Mouse (Mus musculus): ENCODE data around the gene Cd302. TPM values are rescaled to one million over a fixed set of nuclear protein-coding genes. Genes with fewer than 3 reads are reported as not detected.

The Cd302 gene
- 3.6 TPM in 1 of 2 replicates, not detected in the other for polyA plus RNA-seq (2012; ENCODE audit: insufficient read depth, low replicate concordance)

GRCm38 (mm10) chr2:60284467-60284821 is at the start of gene Cd302:
Cd302 (minus strand) TSS chr2:60284488.
- Histone ChIP-seq H3K4me1 (peaks cover 20% of the 10 kb centered on the region), H3K36me3 (replicated peaks; ENCODE audit: low read length) (no peaks in the 10 kb centered on the region), H3K4me3 (replicated peaks) (peak within 1 kb of the TSS; percentile 92), H3K27me3 (replicated peaks) (peaks cover 45% of the 10 kb centered on the region), H3K9me3 (peaks cover 19% of the 10 kb centered on the region)
- TF ChIP-seq GATA1 (IDR thresholded peaks at IDR 0.05; ENCODE audit: borderline replicate concordance, low read length) = no peak
- no peak for TF ChIP-seq FLI1 (IDR thresholded peaks at IDR 0.05; ENCODE audit: low read length)

- H3K4me3 ChIP-seq (replicated peaks) = no peak overlapping the region
- H3K27me3 ChIP-seq (replicated peaks) = no peaks in the 10 kb centered on the region
- no peaks in the 10 kb centered on the region for H3K36me3 ChIP-seq (replicated peaks; ENCODE audit: low read length)
- TF ChIP-seq FLI1 (IDR thresholded peaks at IDR 0.05; ENCODE audit: low read length) (no peak), GATA1 (IDR thresholded peaks at IDR 0.05; ENCODE audit: borderline replicate concordance, low read length) (no peak)
- H3K9me3 ChIP-seq = no peaks in the 10 kb centered on the region
- H3K4me1 ChIP-seq = no peaks in the 10 kb centered on the region
Observed at GRCm38 (mm10) chr2:60328641-60329040, 44.4 kb upstream of the Cd302 start.

- Histone ChIP-seq H3K9me3 (no peaks in the 10 kb centered on the region), H3K36me3 (replicated peaks; ENCODE audit: low read length) (no peaks in the 10 kb centered on the region), H3K4me1 (no peaks in the 10 kb centered on the region), H3K27me3 (replicated peaks) (no peaks in the 10 kb centered on the region), H3K4me3 (replicated peaks) (no peak overlapping the region)
- no peak for TF ChIP-seq GATA1 (IDR thresholded peaks at IDR 0.05; ENCODE audit: borderline replicate concordance, low read length)
- TF ChIP-seq FLI1 (IDR thresholded peaks at IDR 0.05; ENCODE audit: low read length) = no peak
Observed at GRCm38 (mm10) chr2:60327581-60327980, 43.3 kb upstream of the Cd302 start.

DNA sequence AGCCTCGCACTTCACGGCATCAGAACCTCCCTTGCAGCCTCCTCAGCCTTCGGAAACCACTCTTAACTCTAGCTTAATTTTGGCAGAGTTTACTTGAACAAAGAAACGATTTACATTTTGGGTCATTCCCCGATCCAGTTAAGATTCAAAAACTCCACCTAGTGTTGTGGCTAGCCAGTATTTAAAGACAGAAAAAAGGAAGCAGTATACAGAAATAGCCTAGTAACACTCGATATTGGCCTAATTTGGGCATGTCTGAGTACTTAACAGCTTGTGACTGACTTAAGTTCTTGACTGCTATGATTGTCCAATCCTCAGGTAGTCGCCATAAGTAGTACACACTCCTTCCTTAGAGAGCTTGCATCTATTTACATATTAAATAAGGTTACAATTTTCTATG is 42.7 kb upstream of the Cd302 start:
- H3K4me1 ChIP-seq = no peaks in the 10 kb centered on the region
- no peaks in the 10 kb centered on the region for H3K36me3 ChIP-seq (replicated peaks; ENCODE audit: low read length)
- H3K4me3 ChIP-seq (replicated peaks) = no peak overlapping the region
- no peak for TF ChIP-seq GATA1 (IDR thresholded peaks at IDR 0.05; ENCODE audit: borderline replicate concordance, low read length)
- no peak for TF ChIP-seq FLI1 (IDR thresholded peaks at IDR 0.05; ENCODE audit: low read length)
- H3K9me3 ChIP-seq = no peaks in the 10 kb centered on the region
- H3K27me3 ChIP-seq (replicated peaks) = no peaks in the 10 kb centered on the region

- no peak overlapping the region for H3K4me3 ChIP-seq (replicated peaks)
- H3K9me3 ChIP-seq = no peaks in the 10 kb centered on the region
- TF ChIP-seq GATA1 (IDR thresholded peaks at IDR 0.05; ENCODE audit: borderline replicate concordance, low read length) = no peak
- TF ChIP-seq FLI1 (IDR thresholded peaks at IDR 0.05; ENCODE audit: low read length) = no peak
- H3K4me1 ChIP-seq = no peaks in the 10 kb centered on the region
- H3K27me3 ChIP-seq (replicated peaks) = no peaks in the 10 kb centered on the region
- H3K36me3 ChIP-seq (replicated peaks; ENCODE audit: low read length) = no peaks in the 10 kb centered on the region
Observed at GRCm38 (mm10) chr2:60323411-60323810, 39.1 kb upstream of the Cd302 start.

- no peaks in the 10 kb centered on the region for H3K4me1 ChIP-seq
- H3K36me3 ChIP-seq (replicated peaks; ENCODE audit: low read length) = no peaks in the 10 kb centered on the region
- no peak overlapping the region for H3K4me3 ChIP-seq (replicated peaks)
- no peaks in the 10 kb centered on the region for H3K9me3 ChIP-seq
- no peaks in the 10 kb centered on the region for H3K27me3 ChIP-seq (replicated peaks)
- TF ChIP-seq FLI1 (IDR thresholded peaks at IDR 0.05; ENCODE audit: low read length) = no peak
- no peak for TF ChIP-seq GATA1 (IDR thresholded peaks at IDR 0.05; ENCODE audit: borderline replicate concordance, low read length)
Observed at GRCm38 (mm10) chr2:60322031-60322726, 37.9 kb upstream of the Cd302 start.

GRCm38 (mm10) chr2:60303796-60304195 is 19.5 kb upstream of the Cd302 start:
- Histone ChIP-seq H3K27me3 (replicated peaks) (no peaks in the 10 kb centered on the region), H3K9me3 (peaks cover 4% of the 10 kb centered on the region), H3K36me3 (replicated peaks; ENCODE audit: low read length) (no peaks in the 10 kb centered on the region), H3K4me1 (no peaks in the 10 kb centered on the region), H3K4me3 (replicated peaks) (no peak overlapping the region)
- TF ChIP-seq GATA1 (IDR thresholded peaks at IDR 0.05; ENCODE audit: borderline replicate concordance, low read length) (no peak), FLI1 (IDR thresholded peaks at IDR 0.05; ENCODE audit: low read length) (no peak)

DNA sequence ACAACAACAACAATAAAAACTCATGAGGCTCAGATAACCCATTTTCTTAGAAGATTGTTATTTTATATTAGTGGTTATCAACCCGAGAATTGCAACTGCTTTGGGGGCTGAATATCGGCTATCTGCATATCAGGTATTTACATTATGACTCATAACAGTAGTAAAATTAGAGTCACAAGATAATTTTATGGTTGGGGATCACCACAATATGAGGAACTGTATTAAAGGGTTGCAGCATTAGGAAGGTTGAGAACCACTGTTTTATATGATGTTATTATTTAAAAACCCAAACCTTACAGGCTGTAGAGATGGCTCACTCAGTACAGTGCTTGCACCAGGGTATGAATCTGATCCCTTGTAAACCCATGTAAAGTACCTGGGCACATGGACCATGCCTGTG is 15.0 kb upstream of the Cd302 start:
- Histone ChIP-seq H3K4me3 (replicated peaks) (no peak overlapping the region), H3K4me1 (0 out of 2 replicates have a peak, but pooled peaks cover 3% of the 10 kb centered on the region), H3K27me3 (replicated peaks) (no peaks in the 10 kb centered on the region), H3K36me3 (replicated peaks; ENCODE audit: low read length) (no peaks in the 10 kb centered on the region), H3K9me3 (peaks cover 16% of the 10 kb centered on the region)
- TF ChIP-seq FLI1 (IDR thresholded peaks at IDR 0.05; ENCODE audit: low read length) = no peak
- no peak for TF ChIP-seq GATA1 (IDR thresholded peaks at IDR 0.05; ENCODE audit: borderline replicate concordance, low read length)

GRCm38 (mm10) chr2:60298266-60298665 is 14.0 kb upstream of the Cd302 start:
- TF ChIP-seq FLI1 (IDR thresholded peaks at IDR 0.05; ENCODE audit: low read length) = no peak
- no peak for TF ChIP-seq GATA1 (IDR thresholded peaks at IDR 0.05; ENCODE audit: borderline replicate concordance, low read length)

GRCm38 (mm10) chr2:60291381-60291780 is 7.1 kb upstream of the Cd302 start:
- Histone ChIP-seq H3K9me3 (peaks cover 12% of the 10 kb centered on the region), H3K4me1 (peaks cover 11% of the 10 kb centered on the region), H3K27me3 (replicated peaks) (peaks cover 3% of the 10 kb centered on the region), H3K4me3 (replicated peaks) (no peak overlapping the region), H3K36me3 (replicated peaks; ENCODE audit: low read length) (no peaks in the 10 kb centered on the region)
- TF ChIP-seq GATA1 (IDR thresholded peaks at IDR 0.05; ENCODE audit: borderline replicate concordance, low read length) (no peak), FLI1 (IDR thresholded peaks at IDR 0.05; ENCODE audit: low read length) (no peak)

More at GRCm38 (mm10) chr2:60298266-60298665, 14.0 kb upstream of the Cd302 start:
- H3K9me3 ChIP-seq = peaks cover 18% of the 10 kb centered on the region
- H3K4me1 ChIP-seq = 0 out of 2 replicates have a peak, but pooled peaks cover 3% of the 10 kb centered on the region
- H3K36me3 ChIP-seq (replicated peaks; ENCODE audit: low read length) = no peaks in the 10 kb centered on the region
- H3K4me3 ChIP-seq (replicated peaks) = no peak overlapping the region
- H3K27me3 ChIP-seq (replicated peaks) = peaks cover 1% of the 10 kb centered on the region
